23 mouse cellular contexts compared by ENCODE assay signal in genomic region chr1:57033244-57033643, GRCm38 (mm10).
"Had no signal": no experiment of that assay in that cellular context is flagged by ENCODE, and none has a peak within 500 bp of the region (broad histone marks: within the 10 kb centered on the region; RNA-seq: fewer than 3 reads in every experiment).

No protein-coding gene starts in this region.

- H3K9me3 ChIP-seq: limb, embryonic 12.5 days; limb, embryonic 15.5 days; megakaryocyte, embryonic 14.5 days; midbrain, embryonic 10.5 days; midbrain, embryonic 13.5 days; neural tube, embryonic 13.5 days had no signal

- H3K27ac ChIP-seq: kidney, postnatal 0 days; limb, embryonic 12.5 days; limb, embryonic 15.5 days; liver, embryonic 14.5 days; midbrain, embryonic 10.5 days; midbrain, embryonic 13.5 days; neural tube, embryonic 13.5 days; stomach, postnatal 0 days had no signal

- H3K4me2 ChIP-seq: limb, embryonic 12.5 days; limb, embryonic 15.5 days; liver, embryonic 11.5 days; lung, embryonic 14.5 days; midbrain, embryonic 13.5 days; neural tube, embryonic 13.5 days had no signal

- H3K36me3 ChIP-seq: limb, embryonic 12.5 days; limb, embryonic 15.5 days; midbrain, embryonic 10.5 days; midbrain, embryonic 13.5 days; neural tube, embryonic 13.5 days had no signal

- ATAC-seq: intestine, postnatal 0 days; liver, postnatal 0 days; lung, postnatal 0 days; midbrain, embryonic 13.5 days; midbrain, embryonic 16.5 days had no signal

- DNase-seq: kidney, adult 2 months; kidney, postnatal 25 days; left cerebral cortex, postnatal 4 days; liver, postnatal 0 days; lung, embryonic 14.5 days; lung, postnatal 36 days; retina, postnatal 1 day; right cerebral cortex, postnatal 4 days; thymus, postnatal 25 days had no signal

- H3K4me3 ChIP-seq: limb, embryonic 12.5 days; limb, embryonic 15.5 days; megakaryocyte, embryonic 14.5 days; midbrain, embryonic 10.5 days; midbrain, embryonic 13.5 days; myocyte; neural tube, embryonic 13.5 days had no signal

- H3K9ac ChIP-seq: limb, embryonic 12.5 days; limb, embryonic 15.5 days; liver, embryonic 14.5 days; liver, postnatal 0 days; lung, embryonic 14.5 days; midbrain, embryonic 13.5 days; neural tube, embryonic 13.5 days had no signal

- H3K27me3 ChIP-seq: limb, embryonic 15.5 days; megakaryocyte, embryonic 14.5 days; midbrain, embryonic 13.5 days; neural tube, embryonic 13.5 days had no signal

- H3K4me1 ChIP-seq: limb, embryonic 15.5 days; megakaryocyte, embryonic 14.5 days; midbrain, embryonic 10.5 days; midbrain, embryonic 13.5 days; neural tube, embryonic 13.5 days had no signal
